Mouse (Mus musculus) spleen, adult 2 months (tissue): Measurements from ENCODE around the gene Rps6ka1. TPM values are rescaled to one million over a fixed set of nuclear protein-coding genes. Genes with fewer than 3 reads are reported as not detected.
A peak's percentile ranks its signal among the peaks of the same experiment; 100 is the strongest.
"Not testable (repeated sequence)": the region's sequence is repeated elsewhere in the genome, so short reads cannot be mapped to it uniquely, and the experiment has no call there.

Experiments
- DNase-seq, 2 experiments: peaks; one replicate each; pipeline versions ENCODE4 v3.0.0 to v3.0.0-alpha.2; 2012 to 2021; ENCODE audit warnings: low spot score in 2 of 2, low read depth in 1 of 2
- H3K27ac ChIP-seq: fragments of 200-500 bp; 2 replicates; pipeline ENCODE4 v1.5.1; 2012; ENCODE audit warnings: low read length, inconsistent platforms; ENCODE audit not compliant: insufficient read depth
- H3K27me3 ChIP-seq: fragments of 200-500 bp; 2 replicates; pipeline ENCODE4 v1.6.1; 2012; ENCODE audit warnings: mild to moderate bottlenecking, moderate library complexity, low read length, inconsistent platforms; ENCODE audit not compliant: control insufficient read depth, insufficient read depth
- H3K36me3 ChIP-seq: fragments of 200-500 bp; 2 replicates; pipeline ENCODE4 v1.6.1; 2012; ENCODE audit warnings: mild to moderate bottlenecking, low read length, inconsistent platforms; ENCODE audit not compliant: control insufficient read depth, insufficient read depth
- H3K4me1 ChIP-seq: fragments of 200-500 bp; 2 replicates; pipeline ENCODE4 v1.6.1; 2011; ENCODE audit warnings: inconsistent platforms; ENCODE audit not compliant: control insufficient read depth, insufficient read depth, insufficient read length
- H3K4me3 ChIP-seq: fragments of 200-500 bp; 2 replicates; pipeline ENCODE4 v1.5.1; 2011; ENCODE audit warnings: mild to moderate bottlenecking, inconsistent platforms; ENCODE audit not compliant: insufficient read depth, insufficient read length; ENCODE audit errors: extremely low read depth
- CTCF ChIP-seq: fragments of 200-500 bp; IDR thresholded peaks from 2 replicates; pipeline ENCODE4 v1.5.1; 2011; ENCODE audit warnings: mild to moderate bottlenecking, inconsistent platforms; ENCODE audit not compliant: insufficient read depth, insufficient read length, insufficient replicate concordance; ENCODE audit errors: extremely low read depth
- POLR2A ChIP-seq: fragments of 200-500 bp; IDR thresholded peaks from 2 replicates; pipeline ENCODE4 v1.6.1; 2011; ENCODE audit warnings: low read depth, low read length, inconsistent platforms
- WGBS: fragments of 180-500 bp; shearing (Covaris S2); methylation state at CpG from one replicate; pipeline ENCODE4 v1.1.7; 2018; 5-methylcytosine and 5-hydroxymethylcytosine counted together
- polyA plus RNA-seq: library from polyadenylated mRNA; depleted of rRNA; stranded (reverse); fragments of >200 nt; gene quantifications from 2 replicates; pipeline ENCODE4 v1.2.3, GENCODE M21; 2012

Gene Rps6ka1
- polyA plus RNA-seq, 1 experiment: 76.6 TPM

GRCm38 (mm10) chr4:133911983-133912382 is 24.4 kb upstream of the Rps6ka1 start:
- WGBS: 86% methylated on average over 4 of the region's 4 CpGs
- no peak overlapping the region for H3K4me3 ChIP-seq
- H3K4me1 ChIP-seq: peaks cover 14% of the 10 kb centered on the region; the same call in 1 of the 2 replicates
- H3K27me3 ChIP-seq: no peaks in the 10 kb centered on the region
- no peak overlapping the region for H3K27ac ChIP-seq
- no peaks in the 10 kb centered on the region for H3K36me3 ChIP-seq
- no peak for DNase-seq
- TF ChIP-seq POLR2A (no peak), CTCF (no peak)

DNA sequence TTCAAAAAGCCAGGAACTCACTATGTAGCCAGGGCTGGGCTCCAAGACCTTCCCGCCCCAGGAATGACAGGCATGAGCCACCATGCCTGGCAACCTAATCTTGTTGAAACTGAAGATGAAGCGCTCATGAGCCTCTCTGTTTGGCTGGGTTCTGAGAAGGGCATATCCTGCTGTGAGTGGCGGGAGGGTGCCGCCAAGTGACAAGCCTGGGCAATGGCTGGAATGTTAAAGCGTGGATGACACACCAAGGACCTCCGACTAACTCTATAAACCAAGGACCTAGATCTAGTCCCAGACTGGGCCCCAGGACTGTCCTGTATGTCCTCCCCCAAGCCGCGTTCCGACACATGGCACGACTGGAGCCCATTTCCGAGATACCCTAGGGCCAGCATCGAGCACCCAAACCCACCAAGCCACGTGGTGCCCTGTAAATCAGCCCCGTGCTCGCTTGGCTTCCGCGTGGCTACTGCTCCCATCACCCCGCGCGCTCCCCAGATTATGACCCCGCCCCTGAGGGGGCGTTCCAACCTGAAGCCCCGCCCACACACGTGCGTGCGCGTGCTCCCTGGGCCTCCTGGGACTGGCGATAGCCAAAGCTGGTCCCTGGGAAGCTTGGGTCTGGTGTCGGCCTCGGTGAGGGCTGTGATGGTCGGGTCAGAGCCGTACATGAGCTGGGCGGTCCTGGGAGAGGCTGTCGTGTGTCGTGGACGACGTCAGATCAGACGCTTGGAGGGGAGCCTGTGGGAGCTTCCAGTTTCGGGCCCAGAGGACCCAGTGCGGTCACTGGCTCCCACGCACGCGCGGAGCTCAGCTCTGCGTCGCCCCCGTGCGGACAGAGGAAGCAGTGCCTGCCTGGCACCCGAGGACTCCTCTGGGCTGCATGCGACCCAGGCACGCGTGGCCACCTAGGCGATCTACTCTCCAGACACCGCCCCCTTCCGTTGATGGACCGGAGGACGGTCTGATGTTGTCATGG is 22.9 kb upstream of the Rps6ka1 start:
- peak; percentile 90 to 91 for DNase-seq
- Histone ChIP-seq H3K36me3 (no peaks in the 10 kb centered on the region), H3K27ac (peak overlapping the region; percentile 91), H3K4me3 (peak overlapping the region; percentile 76), H3K27me3 (no peaks in the 10 kb centered on the region), H3K4me1 (peaks cover 19% of the 10 kb centered on the region; the same call in 1 of the 2 replicates)
- under 1% methylated on average over 57 of the region's 57 CpGs for WGBS
- TF ChIP-seq POLR2A (peak; percentile 40), CTCF (peak; percentile 95)

DNA sequence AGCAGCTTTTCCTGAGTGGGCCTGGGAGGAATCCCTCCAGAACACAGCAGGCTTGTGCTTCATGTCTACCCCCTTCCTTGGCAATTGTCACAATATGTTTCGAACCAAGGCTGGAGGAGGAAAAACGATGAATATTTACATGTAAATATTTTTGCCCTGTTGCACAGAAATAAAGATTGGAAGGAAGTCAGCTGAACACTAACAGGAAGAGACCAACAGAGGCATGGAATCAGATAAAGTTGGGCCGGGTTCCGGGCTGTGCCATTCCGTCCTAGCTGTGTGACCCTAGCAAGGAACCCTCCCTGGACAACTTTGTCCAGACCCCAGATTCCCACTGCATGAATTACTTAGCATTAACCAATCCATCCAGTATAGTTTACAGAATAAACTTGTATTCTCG is 20.5 kb upstream of the Rps6ka1 start:
- no peaks in the 10 kb centered on the region for H3K36me3 ChIP-seq
- TF ChIP-seq CTCF (no peak), POLR2A (no peak)
- WGBS: 65% methylated on average over 6 of the region's 6 CpGs
- no peak overlapping the region for H3K4me3 ChIP-seq
- no peak for DNase-seq
- H3K4me1 ChIP-seq: peaks cover 20% of the 10 kb centered on the region; the same call in 1 of the 2 replicates
- no peaks in the 10 kb centered on the region for H3K27me3 ChIP-seq
- peak overlapping the region; percentile 43; the same call in 1 of the 2 replicates for H3K27ac ChIP-seq

- peak overlapping the region; percentile 89 for H3K27ac ChIP-seq
- WGBS: 10% methylated on average over 4 of the region's 4 CpGs
Observed at GRCm38 (mm10) chr4:133907086-133907485, 19.5 kb upstream of the Rps6ka1 start.

GRCm38 (mm10) chr4:133906336-133906735 is 18.7 kb upstream of the Rps6ka1 start:
- not testable (repeated sequence) for H3K27me3 ChIP-seq, H3K36me3 ChIP-seq, DNase-seq, H3K4me3 ChIP-seq, H3K27ac ChIP-seq
- WGBS: 72% methylated on average over 5 of the region's 5 CpGs
- peaks cover 20% of the 10 kb centered on the region; the same call in 1 of the 2 replicates for H3K4me1 ChIP-seq

More at GRCm38 (mm10) chr4:133907086-133907485, 19.5 kb upstream of the Rps6ka1 start:
- H3K4me3 ChIP-seq: no peak overlapping the region
- peaks cover 20% of the 10 kb centered on the region; the same call in 1 of the 2 replicates for H3K4me1 ChIP-seq
- peak in 1 of 2 experiments; percentile 27 for DNase-seq
- TF ChIP-seq POLR2A (no peak), CTCF (no peak)
- no peaks in the 10 kb centered on the region for H3K27me3 ChIP-seq
- no peaks in the 10 kb centered on the region for H3K36me3 ChIP-seq

- WGBS: 32% methylated on average over 7 of the region's 7 CpGs
- H3K4me1 ChIP-seq: peaks cover 19% of the 10 kb centered on the region; the same call in 1 of the 2 replicates
- H3K4me3 ChIP-seq: no peak overlapping the region
- TF ChIP-seq CTCF (no peak), POLR2A (no peak)
- no peak for DNase-seq
- no peaks in the 10 kb centered on the region for H3K36me3 ChIP-seq
- H3K27me3 ChIP-seq: no peaks in the 10 kb centered on the region
- no peak overlapping the region for H3K27ac ChIP-seq
Observed at GRCm38 (mm10) chr4:133905167-133905566, 17.6 kb upstream of the Rps6ka1 start.

GRCm38 (mm10) chr4:133904326-133904725 is 16.7 kb upstream of the Rps6ka1 start:
- Histone ChIP-seq H3K4me3 (no peak overlapping the region), H3K27me3 (no peaks in the 10 kb centered on the region), H3K27ac (no peak overlapping the region), H3K4me1 (peaks cover 14% of the 10 kb centered on the region; the same call in 1 of the 2 replicates), H3K36me3 (no peaks in the 10 kb centered on the region)
- DNase-seq: no peak
- WGBS: 90% methylated on average over 8 of the region's 8 CpGs
- no peak for TF ChIP-seq CTCF
- no peak for TF ChIP-seq POLR2A
